Mouse (Mus musculus): ENCODE data around the gene Gm10260. TPM values are rescaled to one million over a fixed set of nuclear protein-coding genes. Genes with fewer than 3 reads are reported as not detected.

The Gm10260 gene
- polyA plus RNA-seq, 1 experiment from 2014 or later: 9.0 TPM

GRCm38 (mm10) chr13:97785167-97785835 is 24.9 kb upstream of the Gm10260 start:
- H3K9ac ChIP-seq (ENCODE audit: low read depth, low read length): no peak overlapping the region
- H3K4me1 ChIP-seq (ENCODE audit: control insufficient read depth, insufficient read depth, low read length): no peaks in the 10 kb centered on the region
- no peak overlapping the region for H3K4me2 ChIP-seq (replicated peaks; ENCODE audit: low read depth, low read length)
- WGBS: 46% methylated on average over 10 of the region's 10 CpGs
- no peaks in the 10 kb centered on the region for H3K36me3 ChIP-seq (ENCODE audit: control insufficient read depth, insufficient read depth, low read length)
- H3K4me3 ChIP-seq (ENCODE audit: low read length): no peak overlapping the region
- no peak for ATAC-seq (ENCODE audit: low FRiP score, low TSS enrichment)
- no peaks in the 10 kb centered on the region for H3K9me3 ChIP-seq (ENCODE audit: control insufficient read depth, low read length)
- no peaks in the 10 kb centered on the region for H3K27me3 ChIP-seq (ENCODE audit: control insufficient read depth, insufficient read depth, low read length)
- H3K27ac ChIP-seq (ENCODE audit: low read depth, low read length): no peak overlapping the region

GRCm38 (mm10) chr13:97783423-97784143 is 23.2 kb upstream of the Gm10260 start:
- Histone ChIP-seq H3K27me3 (ENCODE audit: control insufficient read depth, insufficient read depth, low read length) (no peaks in the 10 kb centered on the region), H3K4me3 (ENCODE audit: low read length) (no peak overlapping the region), H3K9me3 (ENCODE audit: control insufficient read depth, low read length) (no peaks in the 10 kb centered on the region), H3K27ac (ENCODE audit: low read depth, low read length) (no peak overlapping the region), H3K4me1 (ENCODE audit: control insufficient read depth, insufficient read depth, low read length) (peaks cover 2% of the 10 kb centered on the region; the same call in 1 of the 2 replicates), H3K36me3 (ENCODE audit: control insufficient read depth, insufficient read depth, low read length) (no peaks in the 10 kb centered on the region), H3K4me2 (replicated peaks; ENCODE audit: low read depth, low read length) (no peak overlapping the region), H3K9ac (ENCODE audit: low read depth, low read length) (no peak overlapping the region)
- 88% methylated on average over 8 of the region's 8 CpGs for WGBS
- ATAC-seq (ENCODE audit: low FRiP score, low TSS enrichment): no peak

GRCm38 (mm10) chr13:97782063-97782462 is 21.6 kb upstream of the Gm10260 start:
- no peaks in the 10 kb centered on the region for H3K9me3 ChIP-seq (ENCODE audit: control insufficient read depth, low read length)
- no peaks in the 10 kb centered on the region for H3K27me3 ChIP-seq (ENCODE audit: control insufficient read depth, insufficient read depth, low read length)
- no peak overlapping the region for H3K4me2 ChIP-seq (replicated peaks; ENCODE audit: low read depth, low read length)
- no peak overlapping the region for H3K9ac ChIP-seq (ENCODE audit: low read depth, low read length)
- H3K27ac ChIP-seq (ENCODE audit: low read depth, low read length): no peak overlapping the region
- no peak for ATAC-seq (ENCODE audit: low FRiP score, low TSS enrichment)
- 58% methylated on average over 7 of the region's 7 CpGs for WGBS
- no peak overlapping the region for H3K4me3 ChIP-seq (ENCODE audit: low read length)
- H3K4me1 ChIP-seq (ENCODE audit: control insufficient read depth, insufficient read depth, low read length): peaks cover 2% of the 10 kb centered on the region; the same call in 1 of the 2 replicates
- H3K36me3 ChIP-seq (ENCODE audit: control insufficient read depth, insufficient read depth, low read length): no peaks in the 10 kb centered on the region

GRCm38 (mm10) chr13:97781637-97782036 is 21.2 kb upstream of the Gm10260 start:
- no peak for ATAC-seq (ENCODE audit: low FRiP score, low TSS enrichment)
- Histone ChIP-seq H3K36me3 (ENCODE audit: control insufficient read depth, insufficient read depth, low read length) (no peaks in the 10 kb centered on the region), H3K9ac (ENCODE audit: low read depth, low read length) (no peak overlapping the region), H3K9me3 (ENCODE audit: control insufficient read depth, low read length) (no peaks in the 10 kb centered on the region), H3K4me3 (ENCODE audit: low read length) (no peak overlapping the region), H3K4me1 (ENCODE audit: control insufficient read depth, insufficient read depth, low read length) (peaks cover 2% of the 10 kb centered on the region; the same call in 1 of the 2 replicates), H3K4me2 (replicated peaks; ENCODE audit: low read depth, low read length) (no peak overlapping the region), H3K27me3 (ENCODE audit: control insufficient read depth, insufficient read depth, low read length) (no peaks in the 10 kb centered on the region), H3K27ac (ENCODE audit: low read depth, low read length) (no peak overlapping the region)
- WGBS: 80% methylated on average over 7 of the region's 7 CpGs

DNA sequence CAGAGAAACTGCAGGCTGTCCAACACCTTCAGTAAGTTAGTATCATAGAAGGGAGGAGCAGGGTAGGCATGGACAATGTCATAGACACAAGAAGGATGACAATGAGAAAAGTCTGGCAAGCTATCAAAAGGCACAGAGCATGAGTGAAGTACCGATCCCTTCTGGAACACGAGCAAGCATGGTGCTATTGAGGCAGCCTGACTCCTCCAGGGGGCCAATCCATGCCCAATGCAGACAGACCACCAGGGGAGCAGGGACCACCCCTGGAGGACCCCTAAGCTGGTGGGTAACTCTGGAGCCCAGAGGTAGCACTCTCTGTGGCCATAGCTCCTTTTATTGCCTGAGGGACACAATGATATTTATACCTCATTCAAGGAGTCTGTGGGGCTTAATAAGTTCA is 20.1 kb upstream of the Gm10260 start:
- H3K27me3 ChIP-seq (ENCODE audit: control insufficient read depth, insufficient read depth, low read length): no peaks in the 10 kb centered on the region
- no peak overlapping the region for H3K9ac ChIP-seq (ENCODE audit: low read depth, low read length)
- WGBS: 59% methylated on average over 2 of the region's 2 CpGs
- H3K36me3 ChIP-seq (ENCODE audit: control insufficient read depth, insufficient read depth, low read length): no peaks in the 10 kb centered on the region
- no peak overlapping the region for H3K4me2 ChIP-seq (replicated peaks; ENCODE audit: low read depth, low read length)
- H3K9me3 ChIP-seq (ENCODE audit: control insufficient read depth, low read length): no peaks in the 10 kb centered on the region
- H3K4me3 ChIP-seq (ENCODE audit: low read length): no peak overlapping the region
- H3K4me1 ChIP-seq (ENCODE audit: control insufficient read depth, insufficient read depth, low read length): peaks cover 2% of the 10 kb centered on the region; the same call in 1 of the 2 replicates
- no peak for ATAC-seq (ENCODE audit: low FRiP score, low TSS enrichment)
- H3K27ac ChIP-seq (ENCODE audit: low read depth, low read length): no peak overlapping the region

GRCm38 (mm10) chr13:97779657-97780445 is 19.4 kb upstream of the Gm10260 start:
- Histone ChIP-seq H3K27me3 (ENCODE audit: control insufficient read depth, insufficient read depth, low read length) (no peaks in the 10 kb centered on the region), H3K4me3 (ENCODE audit: low read length) (no peak overlapping the region), H3K4me2 (replicated peaks; ENCODE audit: low read depth, low read length) (no peak overlapping the region), H3K9ac (ENCODE audit: low read depth, low read length) (no peak overlapping the region), H3K4me1 (ENCODE audit: control insufficient read depth, insufficient read depth, low read length) (peaks cover 2% of the 10 kb centered on the region; the same call in 1 of the 2 replicates), H3K36me3 (ENCODE audit: control insufficient read depth, insufficient read depth, low read length) (no peaks in the 10 kb centered on the region), H3K27ac (ENCODE audit: low read depth, low read length) (no peak overlapping the region; the same call in 1 of the 2 replicates), H3K9me3 (ENCODE audit: control insufficient read depth, low read length) (no peaks in the 10 kb centered on the region)
- 65% methylated on average over 8 of the region's 8 CpGs for WGBS
- ATAC-seq (ENCODE audit: low FRiP score, low TSS enrichment): no peak

- ATAC-seq (ENCODE audit: low FRiP score, low TSS enrichment): no peak
- H3K27ac ChIP-seq (ENCODE audit: low read depth, low read length): no peak overlapping the region
Observed at GRCm38 (mm10) chr13:97778698-97779194, 18.3 kb upstream of the Gm10260 start.

DNA sequence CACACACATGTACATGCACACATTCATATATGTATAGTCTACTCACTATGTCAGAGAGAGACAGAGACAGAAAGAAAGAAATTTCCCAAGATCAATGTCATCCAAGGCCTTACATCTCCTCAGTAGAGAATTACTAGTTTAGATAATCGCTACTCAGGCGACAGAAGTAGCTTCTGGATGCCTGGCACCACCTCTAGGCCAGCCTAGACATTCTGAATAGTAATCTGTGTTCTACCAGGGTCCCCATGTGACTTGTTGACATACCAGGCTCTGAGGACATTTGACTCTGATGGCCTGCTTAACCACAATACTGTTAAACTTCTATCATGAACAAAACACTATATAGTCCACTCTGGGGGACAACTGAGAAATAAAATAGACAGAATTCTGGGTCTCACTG is 17.2 kb upstream of the Gm10260 start:
- Histone ChIP-seq H3K4me2 (replicated peaks; ENCODE audit: low read depth, low read length) (no peak overlapping the region), H3K4me3 (ENCODE audit: low read length) (no peak overlapping the region), H3K27me3 (ENCODE audit: control insufficient read depth, insufficient read depth, low read length) (no peaks in the 10 kb centered on the region), H3K9me3 (ENCODE audit: control insufficient read depth, low read length) (no peaks in the 10 kb centered on the region), H3K4me1 (ENCODE audit: control insufficient read depth, insufficient read depth, low read length) (peaks cover 2% of the 10 kb centered on the region; the same call in 1 of the 2 replicates), H3K36me3 (ENCODE audit: control insufficient read depth, insufficient read depth, low read length) (no peaks in the 10 kb centered on the region), H3K9ac (ENCODE audit: low read depth, low read length) (no peak overlapping the region), H3K27ac (ENCODE audit: low read depth, low read length) (no peak overlapping the region)
- WGBS: 84% methylated on average over 2 of the region's 2 CpGs
- ATAC-seq (ENCODE audit: low FRiP score, low TSS enrichment): no peak

More at GRCm38 (mm10) chr13:97778698-97779194, 18.3 kb upstream of the Gm10260 start:
- WGBS: 76% methylated on average over 5 of the region's 5 CpGs
- peaks cover 2% of the 10 kb centered on the region; the same call in 1 of the 2 replicates for H3K4me1 ChIP-seq (ENCODE audit: control insufficient read depth, insufficient read depth, low read length)
- no peak overlapping the region for H3K4me2 ChIP-seq (replicated peaks; ENCODE audit: low read depth, low read length)
- no peaks in the 10 kb centered on the region for H3K36me3 ChIP-seq (ENCODE audit: control insufficient read depth, insufficient read depth, low read length)
- no peaks in the 10 kb centered on the region for H3K9me3 ChIP-seq (ENCODE audit: control insufficient read depth, low read length)
- H3K27me3 ChIP-seq (ENCODE audit: control insufficient read depth, insufficient read depth, low read length): no peaks in the 10 kb centered on the region
- no peak overlapping the region for H3K9ac ChIP-seq (ENCODE audit: low read depth, low read length)
- H3K4me3 ChIP-seq (ENCODE audit: low read length): no peak overlapping the region
